8 mouse cellular contexts compared by ENCODE assay signal in genomic region chr7:144914948-144915750, GRCm38 (mm10). TPM values are rescaled to one million over a fixed set of nuclear protein-coding genes. Genes with fewer than 3 reads are reported as not detected.
DNase-seq lines count a peak whose midpoint lies in the region; ATAC-seq and TF ChIP-seq lines count a peak whose summit lies in the region.

LTO1 (plus strand) TSS chr7:144915100.

- WGBS in embryonic facial prominence, embryonic 10.5 days: under 1% methylated on average over 55 of the region's 55 CpGs
- WGBS in limb, embryonic 12.5 days: 1% methylated on average over 55 of the region's 55 CpGs
- 1% methylated on average over 55 of the region's 55 CpGs for WGBS in midbrain, embryonic 15.5 days
- WGBS in spleen, adult 2 months: under 1% methylated on average over 53 of the region's 55 CpGs

- H3K36me3 ChIP-seq in embryonic facial prominence, embryonic 10.5 days (replicated peaks): peaks cover 28% of the 10 kb centered on the region
- H3K36me3 ChIP-seq in limb, embryonic 12.5 days: peaks cover 31% of the 10 kb centered on the region
- 0 out of 2 replicates have a peak, but pooled peaks cover 6% of the 10 kb centered on the region for H3K36me3 ChIP-seq in midbrain, embryonic 15.5 days (replicated peaks)
- H3K36me3 ChIP-seq in spleen, adult 2 months (ENCODE audit: control insufficient read depth, insufficient read depth, low read length): peaks cover 17% of the 10 kb centered on the region

- peak; percentile 88 for ATAC-seq in limb, embryonic 12.5 days (ENCODE audit: insufficient number of reproducible peaks, insufficient read depth, low FRiP score, low TSS enrichment, low read depth)
- ATAC-seq in midbrain, embryonic 15.5 days (replicated peaks): peak; percentile 95

- peak; percentile 82 to 88 for DNase-seq in urinary bladder, adult 18-20 months (ENCODE audit: low spot score in 2 of 2)
- DNase-seq in urinary bladder, postnatal 10 days (ENCODE audit: low spot score): no peak
- DNase-seq in embryonic facial prominence, embryonic 10.5 days (ENCODE audit: low spot score): peak; percentile 92
- DNase-seq in gonadal fat pad, adult 2 months (ENCODE audit: low read depth): peak; percentile 55
- DNase-seq in kidney, adult 11 months: peak; percentile 88
- DNase-seq in spleen, adult 2 months (ENCODE audit: low read depth in 1 of 2, low spot score in 2 of 2): peak; percentile 85 to 90

- no peaks in the 10 kb centered on the region for H3K27me3 ChIP-seq in embryonic facial prominence, embryonic 10.5 days (replicated peaks; ENCODE audit: low read depth, poor library complexity, severe bottlenecking)
- no peaks in the 10 kb centered on the region for H3K27me3 ChIP-seq in limb, embryonic 12.5 days
- H3K27me3 ChIP-seq in midbrain, embryonic 15.5 days (replicated peaks): no peaks in the 10 kb centered on the region
- H3K27me3 ChIP-seq in spleen, adult 2 months (ENCODE audit: control insufficient read depth, insufficient read depth, low read length): no peaks in the 10 kb centered on the region

- H3K4me1 ChIP-seq in embryonic facial prominence, embryonic 10.5 days: peaks cover 14% of the 10 kb centered on the region
- peaks cover 9% of the 10 kb centered on the region for H3K4me1 ChIP-seq in limb, embryonic 12.5 days (replicated peaks)
- H3K4me1 ChIP-seq in midbrain, embryonic 15.5 days: peaks cover 15% of the 10 kb centered on the region
- H3K4me1 ChIP-seq in spleen, adult 2 months (ENCODE audit: control insufficient read depth, insufficient read depth, insufficient read length): peaks cover 8% of the 10 kb centered on the region; the same call in 1 of the 2 replicates

- H3K9me3 ChIP-seq in embryonic facial prominence, embryonic 10.5 days: no peaks in the 10 kb centered on the region
- no peaks in the 10 kb centered on the region for H3K9me3 ChIP-seq in limb, embryonic 12.5 days
- no peaks in the 10 kb centered on the region for H3K9me3 ChIP-seq in midbrain, embryonic 15.5 days

- H3K4me3 ChIP-seq in embryonic facial prominence, embryonic 10.5 days: peak within 1 kb of the TSS; percentile 93
- peak within 1 kb of the TSS; percentile 87 for H3K4me3 ChIP-seq in limb, embryonic 12.5 days (replicated peaks)
- peak within 1 kb of the TSS; percentile 95 for H3K4me3 ChIP-seq in midbrain, embryonic 15.5 days
- H3K4me3 ChIP-seq in spleen, adult 2 months (ENCODE audit: extremely low read depth, insufficient read depth, insufficient read length): peak within 1 kb of the TSS; percentile 97

- TF ChIP-seq POLR2A in spleen, adult 2 months (IDR thresholded peaks at IDR 0.05; ENCODE audit: low read depth, low read length): peak; percentile 41

- peak within 1 kb of the TSS; percentile 98 for H3K4me2 ChIP-seq in limb, embryonic 12.5 days
- H3K4me2 ChIP-seq in midbrain, embryonic 15.5 days: peak within 1 kb of the TSS; percentile 90

- TF ChIP-seq CTCF in spleen, adult 2 months (IDR thresholded peaks at IDR 0.05; ENCODE audit: extremely low read depth, insufficient read depth, insufficient read length, insufficient replicate concordance): no peak

- H3K27ac ChIP-seq in embryonic facial prominence, embryonic 10.5 days (replicated peaks): peak within 1 kb of the TSS; percentile 85
- no peak within 1 kb of the TSS for H3K27ac ChIP-seq in limb, embryonic 12.5 days
- peak within 1 kb of the TSS; percentile 87 for H3K27ac ChIP-seq in midbrain, embryonic 15.5 days
- H3K27ac ChIP-seq in spleen, adult 2 months (ENCODE audit: insufficient read depth, low read length): peak within 1 kb of the TSS; percentile 85

- H3K9ac ChIP-seq in limb, embryonic 12.5 days (replicated peaks): peak within 1 kb of the TSS; percentile 82
- peak within 1 kb of the TSS; percentile 90 for H3K9ac ChIP-seq in midbrain, embryonic 15.5 days

RNA-seq across cellular contexts. Expression of gene LTO1, which starts in this region (rescaled TPM):
- polyA plus RNA-seq in embryonic facial prominence, embryonic 10.5 days (2016; fragmentation: Nextera tagmentation; extraction: Ambion mirVana): 25.4 and 26.0 TPM in 2 replicates
- 20.6 and 21.3 TPM in 2 replicates for polyA plus RNA-seq in gonadal fat pad, adult 2 months (2012; rRNA removed)
- 26.1 and 27.9 TPM in 2 replicates for polyA plus RNA-seq in limb, embryonic 12.5 days (2016; fragmentation: Nextera tagmentation; extraction: Ambion mirVana)
- 32.2 and 33.6 TPM in 2 replicates for polyA plus RNA-seq in midbrain, embryonic 15.5 days (2015; fragmentation: Nextera tagmentation; extraction: Ambion mirVana)
- 8.4 and 9.3 TPM in 2 replicates for polyA plus RNA-seq in spleen, adult 2 months (2012; rRNA removed)
